Mouse (Mus musculus) ES-Bruce4 (cell line): ENCODE measurements at regions not wholly inside any gene's neighbourhood (a gene's known extent, or its start where the extent isn't known, plus 50 kb on each side); places are given as distances from the start of the nearest gene placed in this dataset.

Experiments
- H3K27ac ChIP-seq: 2 replicates; pipeline ENCODE4 v1.5.1; 2012; ENCODE audit warnings: low read length, inconsistent platforms; ENCODE audit not compliant: insufficient read depth
- H3K27me3 ChIP-seq: 2 replicates; pipeline ENCODE4 v1.6.1; 2012; ENCODE audit warnings: mild to moderate bottlenecking, low read length, inconsistent platforms; ENCODE audit not compliant: control insufficient read depth, poor library complexity, insufficient read depth, severe bottlenecking
- H3K36me3 ChIP-seq: 2 replicates; pipeline ENCODE4 v1.6.1; 2012; ENCODE audit warnings: inconsistent platforms, mild to moderate bottlenecking, low read length, moderate library complexity; ENCODE audit not compliant: control insufficient read depth, poor library complexity, insufficient read depth, severe bottlenecking
- H3K4me1 ChIP-seq: one replicate; pipeline ENCODE4 v1.8.1; 2011; ENCODE audit warnings: low read length; ENCODE audit not compliant: control insufficient read depth, insufficient read depth
- H3K4me3 ChIP-seq: 2 replicates; pipeline ENCODE4 v1.5.1; 2011; ENCODE audit warnings: low read depth, mild to moderate bottlenecking, low read length
- H3K9ac ChIP-seq: 2 replicates; pipeline ENCODE4 v1.6.1; 2012; ENCODE audit warnings: low read depth, mild to moderate bottlenecking, inconsistent platforms; ENCODE audit not compliant: poor library complexity, severe bottlenecking
- H3K9me3 ChIP-seq: replicated peaks from 2 replicates; pipeline ENCODE4 v1.6.1; 2012; ENCODE audit warnings: mild to moderate bottlenecking, low read length, inconsistent platforms; ENCODE audit not compliant: control insufficient read depth, poor library complexity, insufficient read depth, severe bottlenecking
- CTCF ChIP-seq: IDR thresholded peaks from one replicate; pipeline ENCODE4 v1.8.1; 2011; ENCODE audit warnings: low read depth, low read length
- EP300 ChIP-seq: IDR thresholded peaks from 2 replicates; pipeline ENCODE4 v1.6.1; 2011; ENCODE audit warnings: low read depth, low read length; ENCODE audit not compliant: insufficient read depth
- POLR2A ChIP-seq: IDR thresholded peaks from one replicate; pipeline ENCODE4 v1.8.1; 2011; ENCODE audit warnings: low read length; ENCODE audit not compliant: insufficient read depth

DNA sequence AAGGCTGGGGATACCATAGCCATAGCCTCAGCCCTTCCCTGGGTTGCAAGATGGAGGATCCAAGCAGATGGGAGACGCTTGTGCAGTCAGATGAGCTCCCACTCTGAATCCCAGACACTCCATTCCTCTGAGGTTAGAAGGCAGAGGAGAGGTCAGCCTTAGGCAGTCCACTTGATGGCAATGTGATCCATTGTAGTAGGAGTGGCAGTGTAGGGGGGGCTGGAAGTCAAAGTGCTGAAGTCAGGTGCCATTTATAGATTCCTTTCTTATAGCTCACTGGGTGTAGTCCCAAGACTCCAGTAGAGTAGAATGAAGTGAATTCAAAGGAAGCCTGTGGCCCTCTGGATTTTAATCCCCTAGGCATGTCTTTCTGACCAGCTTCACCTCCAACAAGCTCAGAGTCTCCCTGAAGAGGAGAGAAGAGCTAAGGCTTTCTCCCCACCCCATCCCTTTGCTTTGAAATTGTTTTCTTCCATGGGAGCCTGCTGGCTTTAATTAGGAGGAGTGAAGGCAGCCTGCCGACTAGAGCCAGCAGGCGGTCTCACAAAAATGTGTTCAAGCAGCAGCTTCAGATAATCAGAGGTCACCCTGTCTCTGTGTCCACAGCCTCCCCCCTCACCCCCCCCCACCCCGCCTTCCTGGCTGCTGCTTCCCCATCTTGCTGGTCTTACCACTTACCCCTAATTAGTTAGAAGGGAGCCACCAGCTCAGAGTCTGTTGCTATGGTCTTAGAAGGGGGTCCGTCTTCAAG is 2426.4 kb upstream of the 5930422O12Rik start:
- no peaks in the 10 kb centered on the region for H3K4me1 ChIP-seq
- H3K36me3 ChIP-seq = no peaks in the 10 kb centered on the region
- H3K9me3 ChIP-seq = no peaks in the 10 kb centered on the region; the same call in 1 of the 2 replicates
- no peak overlapping the region for H3K4me3 ChIP-seq
- no peaks in the 10 kb centered on the region for H3K27me3 ChIP-seq
- no peak overlapping the region for H3K27ac ChIP-seq
- no peak overlapping the region for H3K9ac ChIP-seq
- no peak for TF ChIP-seq CTCF
- no peak for TF ChIP-seq EP300
- no peak for TF ChIP-seq POLR2A

DNA sequence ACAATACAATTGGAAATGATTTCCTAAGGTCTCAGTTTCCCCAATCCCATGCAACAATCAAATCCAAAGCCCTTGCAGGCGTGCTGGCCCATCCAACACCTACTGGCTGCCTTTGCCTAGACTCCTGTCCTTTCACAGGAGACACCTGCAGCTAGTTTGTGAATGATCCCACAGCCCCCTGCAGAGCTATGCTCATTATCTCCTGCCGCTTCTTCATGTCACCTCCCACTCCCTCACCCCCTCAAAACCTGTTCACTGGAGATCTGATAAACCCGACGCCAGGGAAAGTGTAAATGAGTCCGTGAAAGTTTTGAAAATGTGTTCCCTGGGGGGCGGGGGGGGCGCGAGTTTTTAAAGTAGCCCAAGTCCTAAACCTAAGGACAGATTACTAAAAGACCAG is 2420.2 kb upstream of the 5930422O12Rik start:
- no peak for TF ChIP-seq POLR2A
- H3K36me3 ChIP-seq = no peaks in the 10 kb centered on the region
- H3K9ac ChIP-seq = no peak overlapping the region
- no peaks in the 10 kb centered on the region for H3K27me3 ChIP-seq
- no peak overlapping the region for H3K27ac ChIP-seq
- H3K9me3 ChIP-seq = no peaks in the 10 kb centered on the region; the same call in 1 of the 2 replicates
- no peak overlapping the region for H3K4me3 ChIP-seq
- no peaks in the 10 kb centered on the region for H3K4me1 ChIP-seq

DNA sequence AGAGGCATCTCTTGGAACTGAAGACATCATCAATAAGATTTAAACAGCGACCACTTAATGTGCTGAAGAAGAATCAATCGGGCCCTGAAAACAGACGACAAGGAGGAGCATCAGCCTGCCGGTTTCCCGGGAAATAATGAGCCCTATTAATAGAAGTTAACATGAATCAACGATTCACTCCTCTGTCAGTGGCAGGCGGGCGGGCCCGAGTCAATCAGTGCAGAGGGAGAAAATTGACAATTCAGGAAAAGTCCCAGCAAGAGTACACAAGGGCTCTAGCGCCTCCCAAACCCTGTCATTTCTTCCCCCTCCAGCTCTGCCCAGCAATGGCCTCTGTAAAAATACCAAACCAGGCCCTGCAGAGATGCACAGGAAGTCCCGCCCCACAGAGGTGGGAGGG is 2416.4 kb upstream of the 5930422O12Rik start:
- H3K27me3 ChIP-seq = no peaks in the 10 kb centered on the region; the same call in 1 of the 2 replicates
- H3K4me3 ChIP-seq = no peak overlapping the region
- no peak overlapping the region for H3K27ac ChIP-seq
- H3K9me3 ChIP-seq = no peaks in the 10 kb centered on the region
- H3K9ac ChIP-seq = no peak overlapping the region
- no peaks in the 10 kb centered on the region for H3K4me1 ChIP-seq
- TF ChIP-seq POLR2A (no peak), CTCF (no peak), EP300 (no peak)
- H3K36me3 ChIP-seq = no peaks in the 10 kb centered on the region

DNA sequence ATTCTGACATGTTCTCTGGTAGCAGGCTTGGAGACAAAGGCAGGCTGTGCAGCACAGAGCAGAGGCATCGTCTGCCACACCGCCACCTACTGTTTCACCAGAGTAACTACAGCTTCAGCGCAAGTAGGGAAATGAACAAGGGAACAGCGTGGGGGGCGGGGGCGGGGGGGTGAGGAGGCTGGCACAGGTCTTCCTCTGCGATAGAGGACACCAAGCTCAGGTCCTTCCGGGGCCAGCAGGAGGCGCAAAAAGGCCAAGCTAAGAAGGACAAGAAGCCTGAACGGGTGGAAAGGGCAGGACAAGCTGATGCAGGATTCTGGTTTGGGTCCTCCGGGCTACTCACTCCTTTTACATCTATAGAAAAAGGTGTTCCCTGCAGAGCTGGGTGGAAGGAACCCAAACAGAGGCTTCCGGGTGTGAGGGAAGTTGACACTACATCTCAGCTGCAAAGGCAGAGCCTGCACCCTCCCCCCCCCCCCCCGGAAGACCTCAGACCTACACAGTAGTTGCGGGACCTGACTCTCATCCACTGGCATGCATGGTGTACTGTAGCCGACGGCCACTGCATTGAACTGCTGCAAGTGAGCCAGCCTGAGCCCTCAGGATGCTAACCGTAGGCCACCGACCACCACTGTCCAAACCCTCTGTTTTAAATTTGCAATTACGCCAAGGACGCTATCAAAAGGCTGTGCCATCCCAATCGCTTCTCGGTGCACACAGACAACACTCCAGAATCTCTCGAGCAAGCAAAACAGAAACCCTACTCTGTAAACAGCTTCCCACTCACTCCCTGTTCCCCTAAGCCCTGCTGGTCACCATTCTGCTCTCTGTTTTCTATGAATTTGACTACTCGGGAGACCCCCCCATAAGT is 2396.6 kb upstream of the 5930422O12Rik start:
- H3K9ac ChIP-seq = peak overlapping the region; percentile 14; the same call in 1 of the 2 replicates
- H3K4me1 ChIP-seq = no peaks in the 10 kb centered on the region
- no peaks in the 10 kb centered on the region for H3K9me3 ChIP-seq
- no peak overlapping the region for H3K27ac ChIP-seq
- H3K36me3 ChIP-seq = no peaks in the 10 kb centered on the region
- H3K27me3 ChIP-seq = peaks cover 2% of the 10 kb centered on the region; the same call in 1 of the 2 replicates
- TF ChIP-seq EP300 = peak; percentile 52; the same call in 1 of the 2 replicates
- TF ChIP-seq POLR2A = no peak
- TF ChIP-seq CTCF = peak; percentile 80
- peak overlapping the region; percentile 33 for H3K4me3 ChIP-seq

DNA sequence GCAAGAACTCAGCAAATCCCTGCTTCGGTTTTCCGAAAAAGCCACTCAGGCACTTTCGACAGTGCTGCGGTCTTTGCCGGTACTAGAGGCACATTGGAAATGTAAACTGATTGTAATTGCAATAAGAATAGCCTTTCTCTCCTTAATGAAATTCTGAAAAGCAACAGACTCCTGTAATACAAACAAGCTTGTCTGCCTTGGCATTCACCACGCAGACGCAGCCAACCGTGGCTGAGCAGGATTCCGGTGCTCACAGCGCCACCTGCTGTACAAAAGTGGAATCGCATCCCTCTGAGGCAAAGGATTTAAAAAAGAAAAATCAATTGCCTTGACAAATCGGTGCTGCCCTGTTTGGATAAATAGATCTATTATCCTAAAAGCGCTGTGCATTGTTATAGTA is 2395.2 kb upstream of the 5930422O12Rik start:
- TF ChIP-seq POLR2A (no peak), CTCF (peak; percentile 97), EP300 (peak; percentile 48; the same call in 1 of the 2 replicates)
- peaks cover 2% of the 10 kb centered on the region for H3K4me1 ChIP-seq
- H3K4me3 ChIP-seq = 0 out of 2 replicates have a peak overlapping the region, but pooled peaks have one; percentile 21
- H3K9ac ChIP-seq = peak overlapping the region; percentile 11; the same call in 1 of the 2 replicates
- H3K27me3 ChIP-seq = no peaks in the 10 kb centered on the region
- H3K27ac ChIP-seq = no peak overlapping the region
- H3K9me3 ChIP-seq = no peaks in the 10 kb centered on the region
- no peaks in the 10 kb centered on the region for H3K36me3 ChIP-seq

DNA sequence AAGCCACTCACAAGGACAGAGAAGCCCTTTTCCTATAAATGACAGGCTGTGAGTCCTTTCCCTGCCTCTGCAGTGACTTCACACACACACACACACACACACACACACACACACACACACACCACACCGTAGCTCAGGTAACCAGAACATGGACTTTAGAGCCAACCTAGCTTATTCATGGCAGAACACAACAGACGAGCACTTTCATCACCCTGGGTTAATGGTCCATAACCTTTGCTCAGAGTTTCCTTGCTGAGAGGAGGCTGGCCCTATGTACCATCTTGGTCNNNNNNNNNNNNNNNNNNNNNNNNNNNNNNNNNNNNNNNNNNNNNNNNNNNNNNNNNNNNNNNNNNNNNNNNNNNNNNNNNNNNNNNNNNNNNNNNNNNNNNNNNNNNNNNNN is 2391.6 kb upstream of the 5930422O12Rik start:
- Histone ChIP-seq H3K4me3 (no peak overlapping the region), H3K27me3 (no peaks in the 10 kb centered on the region), H3K9me3 (no peaks in the 10 kb centered on the region), H3K27ac (no peak overlapping the region), H3K36me3 (no peaks in the 10 kb centered on the region), H3K4me1 (peaks cover 6% of the 10 kb centered on the region), H3K9ac (no peak overlapping the region)
- TF ChIP-seq POLR2A = no peak
- no peak for TF ChIP-seq CTCF
- no peak for TF ChIP-seq EP300
